Comparison of ENCODE assay signal across 16 mouse cellular contexts in the genomic region with DNA sequence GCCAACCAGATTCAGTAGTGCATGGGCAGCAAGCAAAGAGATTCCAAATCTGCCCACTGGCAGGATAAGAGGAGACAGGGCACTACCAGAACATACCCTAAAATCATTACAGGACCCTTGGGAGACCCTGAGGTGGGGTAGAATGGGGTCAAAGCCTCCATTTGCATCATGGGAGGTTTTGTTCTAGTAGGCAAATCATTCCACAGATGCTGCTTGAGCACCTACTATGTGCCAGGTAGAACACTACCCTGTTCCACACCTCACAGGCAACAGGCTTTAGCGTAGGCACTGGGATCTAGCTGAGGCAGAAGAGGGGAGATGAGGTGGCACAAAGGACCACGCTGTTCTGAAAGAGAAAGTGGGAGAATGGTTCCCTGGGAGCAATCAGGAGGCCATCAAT. TPM values are rescaled to one million over a fixed set of nuclear protein-coding genes. Genes with fewer than 3 reads are reported as not detected.
"Had no signal": no experiment of that assay in that cellular context is flagged by ENCODE, and none has a peak within 500 bp of the region (broad histone marks: within the 10 kb centered on the region; RNA-seq: fewer than 3 reads in every experiment).

No protein-coding gene starts in this region.

- DNase-seq: retina, postnatal 1 day; right cerebral cortex, adult 18-20 months; right cerebral cortex, postnatal 14 days; right cerebral cortex, postnatal 25 days; right cerebral cortex, postnatal 4 days; spleen, adult 18-20 months; thymus, adult 18-20 months; thymus, adult 2 months; thymus, postnatal 25 days; thymus, postnatal 36 days; thymus, postnatal 4 days had no signal

- H3K4me3 ChIP-seq: neural tube, embryonic 12.5 days; neural tube, embryonic 13.5 days; neural tube, embryonic 15.5 days; stomach, embryonic 15.5 days had no signal

- H3K27ac ChIP-seq: neural tube, embryonic 12.5 days; neural tube, embryonic 13.5 days; neural tube, embryonic 15.5 days; stomach, embryonic 15.5 days; stomach, postnatal 0 days had no signal

- H3K9ac ChIP-seq: neural tube, embryonic 12.5 days; neural tube, embryonic 13.5 days; neural tube, embryonic 15.5 days; stomach, embryonic 15.5 days had no signal

- H3K4me2 ChIP-seq: neural tube, embryonic 12.5 days; neural tube, embryonic 13.5 days; neural tube, embryonic 15.5 days; stomach, embryonic 15.5 days had no signal

- H3K27me3 ChIP-seq: neural tube, embryonic 12.5 days; neural tube, embryonic 13.5 days; neural tube, embryonic 15.5 days; stomach, embryonic 15.5 days had no signal

- H3K4me1 ChIP-seq: neural tube, embryonic 12.5 days; neural tube, embryonic 13.5 days; neural tube, embryonic 15.5 days; stomach, embryonic 15.5 days had no signal

- H3K9me3 ChIP-seq: neural tube, embryonic 12.5 days; neural tube, embryonic 13.5 days; neural tube, embryonic 15.5 days; stomach, embryonic 15.5 days had no signal

- H3K36me3 ChIP-seq: neural tube, embryonic 12.5 days; neural tube, embryonic 13.5 days; neural tube, embryonic 15.5 days; stomach, embryonic 15.5 days had no signal

RNA-seq across cellular contexts. Expression of a gene that starts 59.4 kb away (rescaled TPM):
- polyA plus RNA-seq: neural tube, embryonic 12.5 days; neural tube, embryonic 13.5 days had no signal
